Mouse (Mus musculus) neural tube, embryonic 11.5 days (tissue): ENCODE measurements around the gene Ccr6. TPM values are rescaled to one million over a fixed set of nuclear protein-coding genes. Genes with fewer than 3 reads are reported as not detected.
"Not testable (repeated sequence)": the region's sequence is repeated elsewhere in the genome, so short reads cannot be mapped to it uniquely, and the experiment has no call there.

Experiments
- ATAC-seq: fragments of 200-750 bp; cut with Nextera tagmentation; 2 replicates; pipeline ENCODE4 v1.8.0; 2017; ENCODE audit warnings: moderate number of reproducible peaks, mild to moderate bottlenecking, moderate TSS enrichment, moderate library complexity; ENCODE audit not compliant: insufficient read depth, low FRiP score, low TSS enrichment
- DNase-seq: peaks from one replicate; pipeline ENCODE4 v3.0.0-alpha.2; 2015; ENCODE audit warnings: low spot score
- H3K27ac ChIP-seq: fragments of 300-500 bp; sonication (generic); 2 replicates; pipeline ENCODE4 v1.5.1; 2014; ENCODE audit warnings: low read depth, mild to moderate bottlenecking, low read length
- H3K27me3 ChIP-seq: fragments of 300-500 bp; sonication (generic); 2 replicates; pipeline ENCODE4 v1.6.1; 2014; ENCODE audit warnings: mild to moderate bottlenecking, low read length, mixed read lengths; ENCODE audit not compliant: control insufficient read depth, insufficient read depth
- H3K36me3 ChIP-seq: fragments of 300-500 bp; sonication (generic); 2 replicates; pipeline ENCODE4 v1.6.1; 2014; ENCODE audit warnings: mild to moderate bottlenecking, low read length, moderate library complexity, mixed read lengths; ENCODE audit not compliant: control insufficient read depth, insufficient read depth
- H3K4me1 ChIP-seq: fragments of 300-500 bp; sonication (generic); 2 replicates; pipeline ENCODE4 v1.6.1; 2014; ENCODE audit warnings: low read length, mixed read lengths; ENCODE audit not compliant: control insufficient read depth, insufficient read depth
- H3K4me2 ChIP-seq: fragments of 300-500 bp; sonication (generic); 2 replicates; pipeline ENCODE4 v1.6.1; 2014; ENCODE audit warnings: low read depth, mild to moderate bottlenecking, moderate library complexity
- H3K4me3 ChIP-seq: fragments of 300-500 bp; sonication (generic); 2 replicates; pipeline ENCODE4 v1.5.1; 2014; ENCODE audit warnings: low read depth, low read length
- H3K9ac ChIP-seq: fragments of 300-500 bp; sonication (generic); 2 replicates; pipeline ENCODE4 v1.6.1; 2014; ENCODE audit warnings: mild to moderate bottlenecking, low read length
- H3K9me3 ChIP-seq: fragments of 300-500 bp; sonication (generic); 2 replicates; pipeline ENCODE4 v1.6.1; 2016; ENCODE audit warnings: low read length; ENCODE audit not compliant: control insufficient read depth
- WGBS: fragments of 180-500 bp; shearing (Covaris S2); extraction: QIAGEN DNeasy Blood & Tissue Kit; methylation state at CpG from one replicate; pipeline ENCODE4 v1.1.7; 2014; 5-methylcytosine and 5-hydroxymethylcytosine counted together
- polyA plus RNA-seq: library from polyadenylated mRNA; unstranded; fragments of >200 nt; fragmentation: Nextera tagmentation; extraction: Ambion mirVana; gene quantifications from 2 replicates; pipeline ENCODE4 v1.2.1, GENCODE M21; 2014

Ccr6 gene
- not detected in 2 replicates for polyA plus RNA-seq

DNA sequence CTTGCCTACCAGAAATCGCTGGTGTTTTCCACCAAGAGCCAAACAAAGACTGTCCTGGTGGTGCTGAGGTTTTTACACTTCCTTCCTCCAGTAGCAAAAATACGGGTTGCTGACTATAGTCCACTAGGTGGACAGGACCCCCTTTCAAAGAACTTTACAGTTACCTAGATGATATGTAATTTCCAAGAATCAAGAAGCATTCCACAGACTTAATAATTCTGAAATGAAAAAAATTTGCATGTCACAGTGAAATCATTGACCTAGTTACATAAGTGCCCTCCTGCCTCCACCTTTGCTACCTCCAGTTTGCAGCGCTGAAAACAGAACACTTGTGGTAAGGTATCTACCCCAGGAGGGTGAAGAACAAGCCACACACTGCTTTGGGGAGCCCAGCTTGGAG lies at the start of gene Ccr6:
Gene Ccr6 (plus strand): TSS at position 301 of the 400 bp plus-strand sequence.
- Histone ChIP-seq H3K4me3 (no peak within 1 kb of the TSS), H3K4me1 (no peaks in the 10 kb centered on the region), H3K36me3 (no peaks in the 10 kb centered on the region), H3K27me3 (no peaks in the 10 kb centered on the region), H3K9me3 (no peaks in the 10 kb centered on the region), H3K4me2 (no peak within 1 kb of the TSS), H3K9ac (no peak within 1 kb of the TSS), H3K27ac (no peak within 1 kb of the TSS)
- DNase-seq (no peak), ATAC-seq (no peak)
- 81% methylated on average over 3 of the region's 3 CpGs for WGBS

DNA sequence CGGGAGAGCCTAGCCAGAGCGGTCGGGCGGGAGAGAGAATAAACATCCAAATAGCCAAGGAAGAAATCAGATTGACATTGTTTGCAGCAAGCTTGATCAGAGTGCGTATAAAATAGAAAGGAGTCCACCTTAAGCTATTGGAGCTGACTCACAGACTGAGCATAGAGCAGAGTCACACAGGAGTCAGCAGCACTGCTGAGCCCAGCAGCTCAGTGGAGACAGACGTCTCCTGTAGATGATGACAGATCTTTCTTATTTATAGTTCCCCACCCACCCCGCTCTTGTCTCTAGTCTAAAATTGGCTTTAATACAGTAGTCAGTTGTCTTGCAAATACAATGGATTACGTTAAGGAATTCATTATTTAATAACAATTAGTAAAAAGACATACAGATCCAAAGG lies 42.2 kb upstream of the Ccr6 start:
- H3K36me3 ChIP-seq, result peaks cover 5% of the 10 kb centered on the region
- H3K4me1 ChIP-seq, result no peaks in the 10 kb centered on the region
- H3K27ac ChIP-seq, result no peak overlapping the region
- no peak overlapping the region for H3K9ac ChIP-seq
- ATAC-seq (no peak), DNase-seq (no peak)
- H3K4me3 ChIP-seq, result no peak overlapping the region
- no peaks in the 10 kb centered on the region for H3K27me3 ChIP-seq
- no peak overlapping the region for H3K4me2 ChIP-seq
- no peaks in the 10 kb centered on the region for H3K9me3 ChIP-seq
- WGBS, result 89% methylated on average over 8 of the region's 8 CpGs

DNA sequence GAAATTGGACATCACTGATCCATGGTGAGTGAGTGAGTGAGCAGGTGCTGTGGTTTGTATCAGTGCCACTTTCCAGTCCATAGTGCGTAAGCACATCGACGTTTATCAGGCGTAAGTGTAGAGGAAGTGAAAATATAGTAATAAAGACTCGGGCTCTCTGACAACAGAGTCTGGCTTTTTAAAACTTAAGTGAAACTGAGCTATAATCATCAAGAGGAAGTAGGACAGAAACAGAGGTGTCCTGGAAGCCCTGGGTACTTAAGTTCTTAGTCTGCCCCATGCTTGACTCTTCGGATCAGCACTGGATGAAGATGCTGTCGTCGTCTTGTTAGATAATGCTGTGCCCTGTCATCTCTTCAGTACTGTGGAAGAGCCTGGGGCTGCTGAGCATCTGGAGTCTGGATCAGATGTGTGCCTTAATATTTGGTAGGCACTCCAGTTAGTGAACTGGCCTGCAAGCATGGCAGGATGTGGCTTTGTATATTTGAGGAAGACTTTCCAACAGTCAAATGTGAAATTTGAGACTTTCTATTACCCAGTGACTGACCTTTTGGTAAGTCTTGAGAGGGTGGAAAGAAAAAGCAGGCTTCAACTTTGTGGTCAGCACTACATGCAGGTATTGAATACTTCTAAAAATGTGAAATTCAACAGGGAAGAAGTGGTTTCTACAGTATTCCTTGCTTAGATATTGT lies 40.0 kb upstream of the Ccr6 start:
- Histone ChIP-seq H3K27ac (no peak overlapping the region), H3K27me3 (no peaks in the 10 kb centered on the region), H3K4me1 (no peaks in the 10 kb centered on the region), H3K9me3 (no peaks in the 10 kb centered on the region), H3K36me3 (peaks cover 3% of the 10 kb centered on the region), H3K4me3 (no peak overlapping the region), H3K4me2 (no peak overlapping the region), H3K9ac (no peak overlapping the region)
- ATAC-seq (no peak), DNase-seq (no peak)
- 96% methylated on average over 8 of the region's 8 CpGs for WGBS

DNA sequence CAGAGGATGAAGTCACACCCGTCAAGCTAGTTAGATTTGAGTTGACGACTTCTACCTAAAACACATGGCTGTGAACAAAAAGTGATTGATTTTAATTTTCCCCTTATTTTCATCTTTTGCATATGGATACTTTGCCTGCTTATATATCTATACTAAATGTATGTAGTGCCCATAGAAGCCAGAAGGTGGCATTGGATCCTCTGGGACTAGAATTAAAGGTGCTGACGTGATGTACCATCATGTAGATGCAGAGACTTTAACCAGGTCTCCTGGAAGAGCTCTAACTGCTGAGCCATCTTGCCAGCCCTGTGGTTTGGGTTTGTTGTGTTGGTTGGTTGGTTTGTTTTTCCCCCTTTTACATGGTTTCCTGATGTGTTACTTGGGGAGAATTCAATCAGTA lies 38.2 kb upstream of the Ccr6 start:
- Histone ChIP-seq H3K4me1 (no peaks in the 10 kb centered on the region), H3K27me3 (no peaks in the 10 kb centered on the region), H3K4me2 (no peak overlapping the region), H3K27ac (no peak overlapping the region), H3K4me3 (no peak overlapping the region), H3K9ac (no peak overlapping the region), H3K36me3 (no peaks in the 10 kb centered on the region; the same call in none of the 2 replicates), H3K9me3 (no peaks in the 10 kb centered on the region)
- no peak for ATAC-seq
- 71% methylated on average over 3 of the region's 3 CpGs for WGBS
- no peak for DNase-seq

DNA sequence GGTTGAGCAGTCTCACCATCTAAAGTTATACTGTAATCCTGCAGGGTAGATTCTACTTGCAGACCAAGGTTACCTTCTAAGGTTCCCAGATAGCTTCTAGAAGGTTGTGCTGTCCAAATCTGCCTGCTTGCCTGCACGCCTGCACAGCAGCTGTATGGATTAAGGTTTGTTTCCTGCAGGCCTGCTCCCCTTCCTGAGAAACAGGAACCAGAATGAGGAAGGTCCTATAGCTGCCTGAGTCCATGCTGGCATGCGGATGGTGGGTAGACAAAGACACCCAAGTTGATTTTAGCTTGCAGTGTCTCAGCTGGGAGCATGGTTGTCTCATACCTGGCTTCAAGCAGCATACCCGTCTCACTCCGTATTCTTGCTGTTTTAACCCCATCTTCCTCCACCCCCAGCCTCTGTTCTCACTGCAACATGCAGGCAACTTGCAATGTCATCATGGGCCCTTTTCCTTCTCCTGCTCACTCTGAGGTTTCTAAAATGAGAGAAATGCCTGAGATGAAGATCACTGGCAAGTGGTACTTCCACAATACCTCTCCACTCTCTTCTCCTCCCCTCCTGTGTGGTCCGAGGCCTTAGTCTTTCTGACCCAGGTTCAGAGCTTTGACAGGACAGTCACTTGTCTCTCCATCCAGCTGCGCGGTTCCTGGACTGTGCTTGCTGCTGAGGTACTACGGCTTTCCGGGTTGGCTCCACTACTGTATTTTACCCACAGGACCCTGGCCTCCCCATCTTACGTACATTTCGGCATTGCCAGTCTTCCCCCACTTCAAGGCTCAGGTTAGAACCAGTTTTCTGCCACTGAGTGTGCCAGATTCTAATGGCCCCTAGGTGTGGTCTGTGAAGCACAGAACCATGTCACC lies 36.5 kb upstream of the Ccr6 start:
- H3K4me2 ChIP-seq, result no peak overlapping the region
- H3K36me3 ChIP-seq, result no peaks in the 10 kb centered on the region; the same call in 1 of the 2 replicates
- WGBS, result 94% methylated on average over 11 of the region's 11 CpGs
- no peaks in the 10 kb centered on the region for H3K9me3 ChIP-seq
- no peak overlapping the region for H3K27ac ChIP-seq
- no peak overlapping the region for H3K4me3 ChIP-seq
- H3K27me3 ChIP-seq, result no peaks in the 10 kb centered on the region
- no peaks in the 10 kb centered on the region for H3K4me1 ChIP-seq
- DNase-seq, result no peak
- ATAC-seq, result no peak
- no peak overlapping the region for H3K9ac ChIP-seq

DNA sequence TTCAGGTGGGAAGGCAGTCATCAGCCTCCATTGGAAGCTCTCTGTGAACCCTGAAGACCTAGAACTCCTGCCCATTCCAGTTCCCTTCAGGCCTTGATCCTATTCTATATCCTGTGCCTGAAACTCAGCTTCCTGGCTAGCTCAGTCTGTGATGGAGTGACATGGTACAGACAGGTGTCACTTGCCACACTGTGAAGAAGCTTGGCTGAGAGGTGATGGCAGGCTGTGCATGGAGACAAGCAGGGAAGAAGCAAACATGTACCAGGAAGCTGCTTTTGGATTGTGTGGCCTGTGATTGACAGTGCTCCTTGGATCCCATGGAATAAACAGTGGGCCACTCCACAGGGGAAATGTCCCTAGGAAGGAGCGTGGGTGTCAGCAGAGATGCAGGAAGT lies 35.9 kb upstream of the Ccr6 start:
- no peak for ATAC-seq
- Histone ChIP-seq H3K27ac (no peak overlapping the region), H3K36me3 (no peaks in the 10 kb centered on the region; the same call in 1 of the 2 replicates), H3K4me3 (no peak overlapping the region), H3K9me3 (no peaks in the 10 kb centered on the region), H3K9ac (no peak overlapping the region), H3K4me1 (no peaks in the 10 kb centered on the region), H3K4me2 (no peak overlapping the region), H3K27me3 (no peaks in the 10 kb centered on the region)
- no peak for DNase-seq
- WGBS, result 89% methylated on average over 1 of the region's 1 CpGs

DNA sequence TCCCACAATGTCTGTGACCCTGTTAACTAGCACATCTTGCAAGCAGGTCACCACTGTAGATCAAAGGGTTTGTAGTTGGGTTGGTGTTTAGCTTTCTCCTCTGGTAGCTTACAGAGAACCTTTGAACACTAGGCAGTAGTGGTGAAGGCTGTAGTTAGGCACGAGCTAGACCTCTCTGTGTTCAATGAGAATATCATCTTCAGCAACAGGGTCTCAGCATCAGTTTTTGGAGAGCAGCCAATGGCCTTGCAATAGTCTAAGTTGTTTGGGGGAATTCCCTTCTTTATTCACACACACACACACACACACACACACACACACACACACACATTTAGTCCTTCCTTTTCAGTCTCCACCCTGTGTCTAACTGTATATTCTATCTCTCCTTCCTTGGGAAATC lies 32.4 kb upstream of the Ccr6 start:
- Histone ChIP-seq H3K4me3 (no peak overlapping the region), H3K27me3 (no peaks in the 10 kb centered on the region), H3K9me3 (no peaks in the 10 kb centered on the region), H3K9ac (no peak overlapping the region), H3K4me2 (no peak overlapping the region), H3K27ac (no peak overlapping the region), H3K36me3 (no peaks in the 10 kb centered on the region), H3K4me1 (no peaks in the 10 kb centered on the region)
- DNase-seq, result no peak
- ATAC-seq, result no peak
- WGBS, result 91% methylated on average over 1 of the region's 1 CpGs

DNA sequence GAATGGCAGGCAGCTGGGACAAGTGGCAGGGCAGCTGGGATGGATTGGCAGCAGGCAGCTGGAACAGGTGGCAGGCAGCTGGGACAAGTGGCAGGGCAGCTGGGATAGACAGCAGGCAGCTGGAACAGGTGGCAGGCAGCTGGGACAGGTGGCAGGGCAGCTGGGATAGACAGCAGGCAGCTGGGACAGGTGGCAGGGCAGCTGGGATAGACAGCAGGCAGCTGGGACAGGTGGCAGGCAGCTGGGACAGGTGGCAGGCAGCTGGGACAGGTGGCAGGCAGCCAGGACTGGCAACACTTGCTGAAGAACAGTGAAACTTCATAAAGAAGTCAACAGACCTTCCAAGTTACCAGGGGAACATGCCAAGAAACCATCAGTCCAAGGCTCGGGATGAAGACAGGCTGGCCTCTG lies 30.6 kb upstream of the Ccr6 start:
- not testable (repeated sequence) for H3K4me2 ChIP-seq, DNase-seq
- 89% methylated on average over 1 of the region's 1 CpGs for WGBS

DNA sequence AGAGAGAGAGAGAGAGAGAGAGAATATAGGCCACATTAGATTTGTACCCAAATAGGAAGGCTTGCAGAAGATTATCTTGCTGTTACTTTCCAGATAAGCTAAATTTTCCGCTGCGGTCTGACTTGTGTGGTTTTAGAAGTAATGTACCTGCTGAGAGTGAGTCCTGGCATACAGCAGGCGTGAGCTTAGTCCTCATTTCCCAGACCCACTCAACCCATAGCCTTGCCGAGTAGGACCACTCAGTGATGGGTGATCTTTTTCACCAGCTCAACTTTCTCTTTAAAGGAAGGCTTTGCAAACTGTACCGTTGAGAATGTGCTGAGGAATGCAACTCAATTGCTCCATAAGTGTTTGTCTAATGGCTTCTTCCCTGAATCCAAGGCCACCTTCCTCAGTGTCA lies 29.2 kb upstream of the Ccr6 start:
- Histone ChIP-seq H3K9ac (no peak overlapping the region), H3K4me3 (no peak overlapping the region), H3K27ac (no peak overlapping the region), H3K4me1 (no peaks in the 10 kb centered on the region), H3K9me3 (no peaks in the 10 kb centered on the region), H3K36me3 (no peaks in the 10 kb centered on the region), H3K27me3 (no peaks in the 10 kb centered on the region), H3K4me2 (no peak overlapping the region)
- no peak for ATAC-seq
- 89% methylated on average over 5 of the region's 5 CpGs for WGBS
- no peak for DNase-seq

More for the DNA sequence above, 30.6 kb upstream of the Ccr6 start:
- not testable (repeated sequence) for H3K4me1 ChIP-seq, ATAC-seq, H3K9ac ChIP-seq, H3K4me3 ChIP-seq, H3K27me3 ChIP-seq, H3K36me3 ChIP-seq, H3K9me3 ChIP-seq, H3K27ac ChIP-seq
